Mouse (Mus musculus): Measurements from ENCODE around the gene Gm10320.

- TF ChIP-seq ZNF384 (IDR thresholded peaks at IDR 0.05; ENCODE audit: low read depth, low read length) (peak; percentile 49; the same call in 1 of the 2 replicates), ZC3H11A (IDR thresholded peaks at IDR 0.05; ENCODE audit: borderline replicate concordance, low read depth, low read length) (no peak), MAFK (IDR thresholded peaks at IDR 0.05; ENCODE audit: insufficient read depth, low read depth, low read length) (no peak)
Measured at GRCm38 (mm10) chr13:98518341-98518740, 26.5 kb upstream of the Gm10320 start.

Data from ES-E14 (cell line).